Mouse (Mus musculus): Measurements from ENCODE around the gene Cpeb3.

Gene Cpeb3

GRCm38 (mm10) chr19:37020951-37021350, 187.4 kb downstream of the Cpeb3 start:
- DNase-seq, result no peak

- no peak for DNase-seq
These were observed 187.9 kb downstream of the Cpeb3 start for GRCm38 (mm10) chr19:37020531-37020930.

GRCm38 (mm10) chr19:37018931-37019330, 189.5 kb downstream of the Cpeb3 start:
- DNase-seq, result no peak

DNA sequence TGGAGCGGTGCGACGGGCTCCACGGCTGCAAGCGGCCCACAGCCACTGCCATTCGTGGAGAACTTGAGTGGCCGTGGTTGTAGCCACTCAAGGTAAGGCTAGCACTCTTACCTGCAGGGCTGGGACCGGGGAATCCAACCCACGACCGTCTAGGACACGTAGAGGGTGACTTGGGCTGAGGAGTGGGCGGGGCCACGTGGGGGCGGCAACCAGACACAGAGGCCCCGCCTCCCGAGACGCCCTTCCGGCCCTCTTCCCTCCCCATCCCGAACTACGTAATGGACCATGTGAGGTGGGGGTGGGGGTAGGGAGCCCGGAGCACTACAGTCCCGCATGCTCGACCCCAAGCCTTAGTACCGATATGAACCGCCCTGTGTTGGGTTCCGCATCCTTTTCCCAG, 190.0 kb downstream of the Cpeb3 start:
- DNase-seq, result no peak

DNA sequence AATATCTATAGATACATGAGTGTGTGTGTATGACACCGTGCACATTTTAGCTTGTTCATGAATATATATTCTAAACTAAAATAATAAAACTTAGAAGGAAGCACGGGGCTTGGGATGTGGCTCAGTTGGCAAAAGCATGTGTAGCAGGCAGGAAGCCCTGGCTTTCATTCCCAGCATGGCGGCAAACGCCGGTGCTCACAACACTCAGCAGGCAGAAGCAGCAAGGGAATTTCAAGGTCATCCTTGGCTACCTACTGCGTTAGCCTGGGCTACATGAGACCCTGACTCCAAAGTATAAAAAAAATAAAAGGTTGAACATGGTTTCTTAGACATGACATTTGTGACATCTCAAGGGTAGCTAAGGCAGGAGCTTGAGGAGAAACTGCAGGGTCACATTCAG, 191.5 kb downstream of the Cpeb3 start:
- DNase-seq, result no peak

GRCm38 (mm10) chr19:37014173-37014939, 194.0 kb downstream of the Cpeb3 start:
- no peak for DNase-seq

GRCm38 (mm10) chr19:37013461-37013860, 194.9 kb downstream of the Cpeb3 start:
- no peak for DNase-seq

GRCm38 (mm10) chr19:37009878-37010281, 198.5 kb downstream of the Cpeb3 start:
- no peak for DNase-seq

DNA sequence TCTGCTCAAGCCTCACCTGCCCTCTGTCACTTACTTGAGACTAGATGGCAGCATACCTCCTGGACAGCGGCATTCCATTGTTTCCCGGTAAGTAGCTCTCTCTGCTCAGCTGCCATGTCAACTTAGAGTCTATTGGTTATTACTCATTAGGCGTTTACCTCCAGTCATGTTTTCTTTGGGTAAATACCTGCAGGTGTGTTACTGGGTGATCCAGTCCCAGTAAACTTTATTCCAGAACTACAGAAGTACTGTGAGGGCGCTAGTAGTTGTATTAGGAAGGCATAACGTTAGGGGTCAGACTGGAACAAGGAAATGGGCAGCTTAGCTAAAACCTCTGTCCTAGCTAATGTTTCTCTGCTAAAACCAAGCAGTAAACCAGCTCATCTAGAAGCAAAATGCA, 203.8 kb downstream of the Cpeb3 start:
- no peak for DNase-seq
